Mouse (Mus musculus) kidney, adult 2 months (tissue): ENCODE results near the gene Gm7073. TPM values are rescaled to one million over a fixed set of nuclear protein-coding genes. Genes with fewer than 3 reads are reported as not detected.

Experiments used
- DNase-seq: peaks from one replicate; pipeline ENCODE4 v3.0.0; 2021
- H3K27ac ChIP-seq: fragments of 200-500 bp; 2 replicates; pipeline ENCODE4 v1.5.1; 2012; ENCODE audit warnings: low read depth, low read length, control low read depth, inconsistent platforms; ENCODE audit not compliant: insufficient read depth
- H3K27me3 ChIP-seq: fragments of 200-500 bp; replicated peaks from 2 replicates; pipeline ENCODE4 v1.6.1; 2012; ENCODE audit warnings: mild to moderate bottlenecking, moderate library complexity, low read length, inconsistent platforms; ENCODE audit not compliant: control insufficient read depth, insufficient read depth
- H3K36me3 ChIP-seq: fragments of 200-500 bp; 2 replicates; pipeline ENCODE4 v1.6.1; 2012; ENCODE audit warnings: mild to moderate bottlenecking, moderate library complexity, low read length, inconsistent platforms; ENCODE audit not compliant: control insufficient read depth, insufficient read depth
- H3K4me1 ChIP-seq: fragments of 200-500 bp; 2 replicates; pipeline ENCODE4 v1.6.1; 2011; ENCODE audit warnings: low read length; ENCODE audit not compliant: control insufficient read depth, insufficient read depth
- H3K4me3 ChIP-seq: fragments of 200-500 bp; 2 replicates; pipeline ENCODE4 v1.5.1; 2011; ENCODE audit warnings: mild to moderate bottlenecking, low read depth, low read length, control low read depth; ENCODE audit not compliant: insufficient read depth
- CTCF ChIP-seq: fragments of 200-500 bp; conservative IDR thresholded peaks from 2 replicates; pipeline ENCODE4 v1.5.1; 2011; ENCODE audit warnings: low read depth, mild to moderate bottlenecking, control low read depth, low read length, moderate library complexity, mixed read lengths; ENCODE audit not compliant: insufficient read depth, insufficient read length
- POLR2A ChIP-seq: fragments of 200-500 bp; IDR thresholded peaks from one replicate; pipeline ENCODE4 v1.6.1; 2011; ENCODE audit warnings: low read depth, low read length, control low read depth
- WGBS: fragments of 180-500 bp; shearing (Covaris S2); methylation state at CpG from one replicate; pipeline ENCODE4 v1.1.7; 2018; 5-methylcytosine and 5-hydroxymethylcytosine counted together
- polyA plus RNA-seq: library from polyadenylated mRNA; depleted of rRNA; stranded (reverse); fragments of >200 nt; gene quantifications from 2 replicates; pipeline ENCODE4 v1.2.3, GENCODE M21; 2012; rRNA removed

Gene Gm7073
- polyA plus RNA-seq, 1 experiment, result not detected

DNA sequence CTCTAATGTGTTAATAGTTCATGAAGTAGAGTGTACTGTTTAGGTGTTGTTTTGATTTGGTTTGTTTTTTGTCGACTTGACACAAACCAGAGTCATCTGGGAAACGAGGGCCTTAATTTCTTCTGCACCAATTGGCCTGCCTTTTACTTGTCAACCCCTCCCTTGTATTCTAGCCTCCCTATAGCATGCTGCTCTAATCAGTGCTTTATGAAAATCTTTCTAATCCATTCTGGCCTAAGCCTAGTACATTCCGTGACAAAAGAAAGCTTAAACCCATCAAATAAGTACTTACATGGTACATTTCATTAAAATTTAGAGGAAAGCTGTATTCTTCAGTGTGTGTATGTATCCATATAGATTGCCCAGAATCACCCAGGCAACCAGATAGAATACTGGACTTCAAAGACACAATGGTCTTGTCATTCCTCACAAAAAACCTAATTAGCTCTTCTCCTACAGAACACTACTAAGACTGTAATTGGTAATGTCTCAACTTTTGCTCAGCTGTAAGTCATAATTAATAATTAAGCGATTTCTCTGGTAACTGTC, 124.4 kb downstream of the Gm7073 start:
- DNase-seq, result no peak
- no peaks in the 10 kb centered on the region for H3K27me3 ChIP-seq
- no peak overlapping the region for H3K27ac ChIP-seq
- no peaks in the 10 kb centered on the region for H3K4me1 ChIP-seq
- no peak overlapping the region for H3K4me3 ChIP-seq
- H3K36me3 ChIP-seq, result no peaks in the 10 kb centered on the region
- TF ChIP-seq CTCF, result no peak
- TF ChIP-seq POLR2A, result no peak
- WGBS, result 58% methylated on average over 4 of the region's 4 CpGs

DNA sequence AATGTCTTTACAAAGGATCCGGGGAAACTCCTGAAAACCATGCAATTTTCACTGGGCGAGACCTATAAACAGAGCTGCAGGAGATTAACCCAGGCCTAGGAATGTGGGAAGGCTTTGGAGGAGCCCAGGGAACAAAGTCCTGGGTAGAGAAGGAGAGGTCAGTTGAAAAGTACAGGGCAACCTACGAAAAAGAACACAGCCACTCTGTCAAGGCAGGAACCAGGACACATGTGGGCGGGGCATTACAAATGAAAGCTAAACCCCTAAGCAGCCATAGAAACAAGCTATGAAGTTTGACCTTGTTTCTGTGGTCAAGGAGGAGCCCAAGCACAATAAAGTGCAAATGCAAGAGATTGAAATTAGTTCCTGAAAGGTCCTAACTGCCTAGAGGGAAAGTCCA, 133.4 kb downstream of the Gm7073 start:
- peak; percentile 81 for DNase-seq
- no peak for TF ChIP-seq CTCF
- TF ChIP-seq POLR2A, result no peak
- WGBS, result 39% methylated on average over 4 of the region's 4 CpGs
- Histone ChIP-seq H3K27ac (peak overlapping the region; percentile 81), H3K4me1 (no peaks in the 10 kb centered on the region), H3K36me3 (no peaks in the 10 kb centered on the region), H3K27me3 (no peaks in the 10 kb centered on the region), H3K4me3 (no peak overlapping the region)

DNA sequence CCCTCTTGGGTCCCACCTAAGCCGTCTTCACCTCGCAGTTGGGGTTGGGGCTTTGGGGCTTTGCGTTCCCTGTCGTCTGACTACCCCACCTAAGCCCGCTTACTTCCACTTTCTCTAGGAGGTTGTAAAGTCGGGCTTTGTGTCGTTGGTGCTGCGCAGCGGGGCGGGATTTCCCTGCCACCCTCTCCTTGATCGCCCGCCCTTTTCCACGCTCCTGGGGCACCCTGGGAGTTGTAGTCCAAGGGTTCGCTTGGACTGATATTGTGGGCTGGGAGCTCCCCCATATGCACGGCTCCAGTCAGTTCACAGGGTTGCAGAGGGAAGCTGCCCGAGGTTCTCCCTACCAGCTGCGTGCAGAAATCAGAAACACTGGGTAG, 134.4 kb downstream of the Gm7073 start:
- 1% methylated on average over 16 of the region's 17 CpGs for WGBS
- H3K27ac ChIP-seq, result peak overlapping the region; percentile 94
- DNase-seq, result peak; percentile 93

DNA sequence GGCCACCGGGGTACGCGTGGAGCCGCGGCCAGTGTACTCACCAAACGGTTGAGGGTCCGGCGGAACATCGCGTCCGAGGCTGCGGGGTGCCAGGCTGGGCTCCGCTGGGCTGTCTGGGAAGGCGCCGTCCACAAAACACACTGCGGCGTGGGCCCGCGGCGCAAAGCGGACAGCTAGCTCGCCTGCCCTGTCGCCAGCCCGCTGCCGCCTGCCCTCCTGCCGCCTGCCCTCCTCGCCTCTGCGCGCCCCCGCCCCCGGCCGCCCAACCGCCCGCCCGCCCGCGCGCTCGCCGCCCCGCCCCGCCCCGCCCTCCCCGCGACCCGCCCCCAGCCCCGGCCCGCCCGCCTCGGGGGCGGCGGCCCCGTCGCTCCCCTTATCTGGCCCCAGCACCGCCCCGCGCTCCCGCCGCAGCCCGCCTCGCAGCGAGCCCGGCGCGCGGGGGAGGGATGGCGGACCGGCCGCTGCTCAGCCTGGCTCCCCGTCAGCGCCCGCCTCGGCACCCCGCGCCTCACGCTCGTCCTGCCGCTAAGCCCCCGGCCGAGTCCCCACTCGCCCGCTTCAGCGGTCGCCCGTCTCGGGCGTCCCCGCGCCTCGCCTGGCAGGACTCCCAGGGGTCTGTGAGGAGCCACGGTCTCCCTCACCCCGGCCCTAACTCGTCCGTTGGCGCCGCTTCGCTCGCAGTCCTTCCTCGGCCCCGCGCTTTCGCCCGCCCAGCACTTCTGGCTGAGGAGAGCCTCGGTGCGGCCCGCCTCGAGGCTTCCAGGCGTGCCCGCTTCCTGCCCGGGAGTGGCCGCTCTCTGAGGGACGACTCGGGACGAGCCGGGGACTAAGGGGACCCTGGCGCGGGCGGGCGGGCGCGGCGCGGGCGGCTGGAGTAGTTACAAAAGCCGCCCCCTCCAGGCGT, 135.0 kb downstream of the Gm7073 start:
- Histone ChIP-seq H3K4me1 (no peaks in the 10 kb centered on the region), H3K36me3 (no peaks in the 10 kb centered on the region), H3K4me3 (peak overlapping the region; percentile 72), H3K27me3 (no peaks in the 10 kb centered on the region), H3K27ac (peak overlapping the region; percentile 94)
- peak; percentile 73 for DNase-seq
- peak; percentile 6 for TF ChIP-seq POLR2A
- no peak for TF ChIP-seq CTCF
- 1% methylated on average over 57 of the region's 126 CpGs for WGBS

More for the DNA sequence above, 134.4 kb downstream of the Gm7073 start:
- peak overlapping the region; percentile 72 for H3K4me3 ChIP-seq
- TF ChIP-seq POLR2A (peak; percentile 54), CTCF (peak; percentile 62)
- H3K4me1 ChIP-seq, result no peaks in the 10 kb centered on the region
- H3K36me3 ChIP-seq, result no peaks in the 10 kb centered on the region
- no peaks in the 10 kb centered on the region for H3K27me3 ChIP-seq

DNA sequence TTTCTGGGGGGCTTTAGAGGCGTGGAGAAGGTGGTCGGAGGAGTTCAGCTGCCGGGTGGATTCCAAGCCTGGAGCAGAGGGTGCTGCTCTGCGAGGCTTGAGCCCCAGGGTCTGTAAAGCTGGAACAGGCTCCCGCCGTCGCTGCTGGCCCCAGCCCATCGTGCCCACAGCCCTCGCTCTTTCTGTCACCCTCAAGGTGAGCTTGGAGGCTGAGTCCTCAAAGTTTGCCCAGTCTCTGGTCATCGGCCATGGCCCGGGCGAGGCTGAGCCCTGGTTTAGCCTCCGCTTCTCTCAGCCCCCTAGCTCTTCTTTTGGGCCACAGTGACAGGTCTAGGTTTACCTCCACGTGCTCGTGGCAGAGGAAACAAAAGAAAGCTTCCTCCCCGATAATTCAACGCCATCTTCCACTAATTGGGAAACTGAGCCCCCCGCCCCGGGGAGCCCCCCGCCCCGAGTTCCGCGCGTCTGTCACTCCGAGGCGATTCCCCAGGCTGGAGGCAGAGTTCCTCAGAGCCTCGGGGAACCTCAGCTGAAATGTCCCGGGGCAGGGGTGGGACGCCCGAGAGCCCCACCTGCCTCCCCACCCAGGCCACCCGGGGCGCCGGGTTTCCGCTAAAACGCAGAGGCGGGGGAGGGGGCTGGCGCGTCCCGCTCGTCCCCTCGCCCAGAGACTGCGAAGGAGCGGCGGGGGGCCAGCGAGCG, 135.8 kb downstream of the Gm7073 start:
- peak overlapping the region; percentile 68 for H3K4me3 ChIP-seq
- no peaks in the 10 kb centered on the region for H3K4me1 ChIP-seq
- 1% methylated on average over 36 of the region's 46 CpGs for WGBS
- no peaks in the 10 kb centered on the region for H3K27me3 ChIP-seq
- H3K27ac ChIP-seq, result no peak overlapping the region
- TF ChIP-seq CTCF, result no peak
- no peak for TF ChIP-seq POLR2A
- H3K36me3 ChIP-seq, result no peaks in the 10 kb centered on the region
- DNase-seq, result peak; percentile 3

DNA sequence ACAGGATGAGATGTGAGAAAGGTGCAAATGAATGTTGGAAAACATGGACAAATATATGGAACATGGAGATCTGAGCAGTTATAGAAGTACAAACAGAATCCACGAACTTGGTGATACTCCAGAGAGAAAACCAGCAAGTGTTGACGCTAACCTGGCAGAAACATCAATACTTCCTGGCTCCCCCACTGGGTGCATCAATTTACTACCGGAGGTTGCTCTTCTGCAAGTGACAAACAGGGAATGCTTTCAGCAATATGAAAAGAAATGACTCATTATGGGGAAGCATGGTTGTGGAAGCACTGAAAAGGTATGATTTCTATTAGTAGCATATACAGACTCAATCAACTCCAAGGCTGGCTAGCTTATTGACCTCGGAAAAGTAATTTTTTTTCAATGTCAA, 144.8 kb downstream of the Gm7073 start:
- no peak for TF ChIP-seq CTCF
- TF ChIP-seq POLR2A, result no peak
- Histone ChIP-seq H3K4me3 (no peak overlapping the region), H3K36me3 (no peaks in the 10 kb centered on the region), H3K4me1 (no peaks in the 10 kb centered on the region), H3K27me3 (no peaks in the 10 kb centered on the region), H3K27ac (no peak overlapping the region)
- no peak for DNase-seq
- 84% methylated on average over 4 of the region's 4 CpGs for WGBS

DNA sequence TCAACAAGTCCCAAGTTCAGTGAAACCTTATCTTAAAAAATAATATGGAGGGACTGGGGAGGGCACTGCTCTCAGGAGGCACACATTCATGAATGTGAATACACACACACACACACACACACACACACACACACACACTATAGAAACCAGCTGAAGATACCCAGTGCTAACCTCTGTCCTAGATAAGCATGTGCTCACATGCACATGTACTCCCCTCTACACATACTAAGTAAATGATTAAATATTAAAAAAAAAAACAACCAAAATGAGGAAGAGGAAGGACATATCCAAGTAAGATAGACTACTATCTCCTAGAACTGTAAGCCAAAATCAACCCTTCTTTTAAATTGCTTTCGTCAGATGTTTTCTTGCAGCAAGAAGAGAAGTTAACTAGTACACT, 152.2 kb downstream of the Gm7073 start:
- Histone ChIP-seq H3K4me1 (no peaks in the 10 kb centered on the region), H3K27ac (no peak overlapping the region), H3K4me3 (no peak overlapping the region), H3K27me3 (no peaks in the 10 kb centered on the region), H3K36me3 (no peaks in the 10 kb centered on the region)
- 87% methylated on average over 1 of the region's 1 CpGs for WGBS
- TF ChIP-seq POLR2A (no peak), CTCF (no peak)
- DNase-seq, result no peak

Other genes with a start within 250 kb of the Gm7073 start
- gene Atp11c, start 53.4 kb upstream of the Gm7073 start, polyA plus RNA-seq, result 2.9 and 4.1 TPM in 2 replicates